Mouse (Mus musculus) CH12.LX (cell line): ENCODE data around the gene Mei4. TPM values are rescaled to one million over a fixed set of nuclear protein-coding genes. Genes with fewer than 3 reads are reported as not detected.

Experiments
- DNase-seq: peaks from one replicate; pipeline ENCODE4 v3.0.0-alpha.2; 2013; ENCODE audit errors: extremely low read depth
- H3K27ac ChIP-seq: 2 replicates; pipeline ENCODE4 v1.5.1; 2012; ENCODE audit warnings: low read depth, mild to moderate bottlenecking, control low read depth, moderate library complexity; ENCODE audit not compliant: insufficient read depth
- H3K27me3 ChIP-seq: replicated peaks from 2 replicates; pipeline ENCODE3; 2012; ENCODE audit warnings: inconsistent platforms
- H3K36me3 ChIP-seq, 2 experiments: replicated peaks in 1 of 2; 2 replicates each; pipeline versions ENCODE3 to v1.6.1; 2012; ENCODE audit warnings: inconsistent platforms in 1 of 2, low read length in 1 of 2, mild to moderate bottlenecking in 1 of 2, mixed read lengths in 1 of 2, moderate library complexity in 1 of 2; ENCODE audit not compliant: control insufficient read depth in 1 of 2, insufficient read depth in 1 of 2
- H3K4me1 ChIP-seq, 2 experiments: 2 replicates each; pipeline ENCODE4 v1.6.1; 2012; ENCODE audit warnings: inconsistent platforms in 1 of 2, moderate library complexity in 1 of 2; ENCODE audit not compliant: insufficient read depth in 2 of 2, control insufficient read depth in 1 of 2
- H3K4me2 ChIP-seq: 2 replicates; pipeline ENCODE4 v1.6.1; 2012; ENCODE audit warnings: low read depth, mild to moderate bottlenecking, control low read depth; ENCODE audit not compliant: poor library complexity, insufficient read depth, severe bottlenecking
- H3K4me3 ChIP-seq, 3 experiments: fragments of 150-350 bp in 1 of 3; sonication (generic) in 1 of 3; replicated peaks in 1 of 3; 2 replicates each; pipeline versions ENCODE3 to v1.5.1; 2011 to 2012; ENCODE audit warnings: low read depth in 2 of 3, low read length in 2 of 3, mild to moderate bottlenecking in 2 of 3, moderate library complexity in 2 of 3, control low read depth in 1 of 3, improper control_type of control experiment in 1 of 3, inconsistent platforms in 1 of 3, mixed read lengths in 1 of 3; ENCODE audit not compliant: poor library complexity in 1 of 3
- H3K79me2 ChIP-seq: replicated peaks from 2 replicates; pipeline ENCODE4 v1.6.1; 2012; ENCODE audit warnings: mild to moderate bottlenecking, moderate library complexity; ENCODE audit not compliant: control insufficient read depth, poor library complexity, insufficient read depth, severe bottlenecking; ENCODE audit errors: extremely low read depth
- H3K9ac ChIP-seq: 2 replicates; pipeline ENCODE4 v1.6.1; 2012; ENCODE audit warnings: low read depth, mild to moderate bottlenecking, control low read depth, moderate library complexity; ENCODE audit not compliant: insufficient read depth
- H3K9me3 ChIP-seq: replicated peaks from 2 replicates; pipeline ENCODE3; 2012; ENCODE audit warnings: low read length, inconsistent platforms, mixed read lengths
- CHD1 ChIP-seq: IDR thresholded peaks from 2 replicates; pipeline ENCODE4 v1.6.1; 2012; ENCODE audit warnings: low read depth, low read length, improper control_type of control experiment, inconsistent platforms
- CHD2 ChIP-seq: IDR thresholded peaks from 2 replicates; pipeline ENCODE4 v1.6.1; 2011; ENCODE audit warnings: low read length, improper control_type of control experiment
- ELF1 ChIP-seq: IDR thresholded peaks from 2 replicates; pipeline ENCODE4 v1.6.1; 2014; ENCODE audit warnings: low read depth, mild to moderate bottlenecking, inconsistent platforms, low read length, improper control_type of control experiment
- ETS1 ChIP-seq: conservative IDR thresholded peaks from 2 replicates; pipeline ENCODE4 v1.6.1; 2012; ENCODE audit warnings: low read depth, mild to moderate bottlenecking, inconsistent platforms, low read length, improper control_type of control experiment, moderate library complexity
- GABPA ChIP-seq: IDR thresholded peaks from 2 replicates; pipeline ENCODE4 v1.6.1; 2012; ENCODE audit warnings: low read depth, low read length, improper control_type of control experiment, inconsistent platforms; ENCODE audit not compliant: insufficient replicate concordance
- JUN ChIP-seq: IDR thresholded peaks from 2 replicates; pipeline ENCODE4 v1.6.1; 2011; ENCODE audit warnings: low read depth, mild to moderate bottlenecking, low read length, improper control_type of control experiment, moderate library complexity; ENCODE audit not compliant: insufficient read depth
- JUND ChIP-seq: conservative IDR thresholded peaks from 2 replicates; pipeline ENCODE4 v1.6.1; 2011; ENCODE audit warnings: low read depth, low read length, improper control_type of control experiment
- MEF2A ChIP-seq: IDR thresholded peaks from 2 replicates; pipeline ENCODE4 v1.6.1; 2014; ENCODE audit warnings: low read depth, mild to moderate bottlenecking, inconsistent platforms, low read length, improper control_type of control experiment, borderline replicate concordance
- MYC ChIP-seq: IDR thresholded peaks from 2 replicates; pipeline ENCODE4 v1.6.1; 2011; ENCODE audit warnings: low read depth, mild to moderate bottlenecking, improper control_type of control experiment, low read length
- PAX5 ChIP-seq: IDR thresholded peaks from 2 replicates; pipeline ENCODE4 v1.6.1; 2012; ENCODE audit warnings: low read length, inconsistent platforms, mixed read lengths
- POLR2A ChIP-seq: IDR thresholded peaks from 2 replicates; pipeline ENCODE4 v1.6.1; 2011; ENCODE audit warnings: low read depth, mild to moderate bottlenecking, improper control_type of control experiment, low read length
- POLR2AphosphoS2 ChIP-seq: IDR thresholded peaks from 2 replicates; pipeline ENCODE4 v1.6.1; 2011; ENCODE audit warnings: low read depth, low read length, improper control_type of control experiment
- RAD21 ChIP-seq: IDR thresholded peaks from 2 replicates; pipeline ENCODE4 v1.6.1; 2011; ENCODE audit warnings: low read depth, mild to moderate bottlenecking, low read length, improper control_type of control experiment, moderate library complexity
- RCOR1 ChIP-seq: conservative IDR thresholded peaks from 2 replicates; pipeline ENCODE4 v1.6.1; 2012; ENCODE audit warnings: low read depth, mild to moderate bottlenecking, inconsistent platforms, low read length, improper control_type of control experiment
- SMC3 ChIP-seq: IDR thresholded peaks from 2 replicates; pipeline ENCODE4 v1.6.1; 2011; ENCODE audit warnings: low read depth, low read length, improper control_type of control experiment
- TBP ChIP-seq: conservative IDR thresholded peaks from 2 replicates; pipeline ENCODE4 v1.6.1; 2011; ENCODE audit warnings: low read depth, low read length, improper control_type of control experiment
- UBTF ChIP-seq: IDR thresholded peaks from 2 replicates; pipeline ENCODE4 v1.6.1; 2012; ENCODE audit warnings: low read depth, mild to moderate bottlenecking, inconsistent platforms, low read length, improper control_type of control experiment, moderate library complexity
- USF2 ChIP-seq: conservative IDR thresholded peaks from 2 replicates; pipeline ENCODE4 v1.6.1; 2011; ENCODE audit warnings: low read depth, low read length, improper control_type of control experiment
- ZC3H11A ChIP-seq: IDR thresholded peaks from 2 replicates; pipeline ENCODE4 v1.6.1; 2012; ENCODE audit warnings: low read depth, mild to moderate bottlenecking, inconsistent platforms, low read length, improper control_type of control experiment
- ZNF384 ChIP-seq: IDR thresholded peaks from 2 replicates; pipeline ENCODE4 v1.6.1; 2012; ENCODE audit warnings: low read depth, low read length, improper control_type of control experiment, inconsistent platforms
- dilution Hi-C: fragments of 300-500 bp; cut with MboI; formaldehyde crosslinking; loops from 2 replicates; pipeline ENCODE4 v1.14.3; 2020; ENCODE audit warnings: low sequenced_read_pairs; ENCODE audit not compliant: extremely low pct_unique_long_range_greater_than_20kb, extremely low pct_ligation_motif_present
- in situ Hi-C: fragments of 300-500 bp; cut with MboI; formaldehyde crosslinking; loops from 3 replicates; pipeline ENCODE4 v1.14.3; 2019; ENCODE audit warnings: low sequenced_read_pairs, low pct_ligation_motif_present, low pct_unique_long_range_greater_than_20kb, mixed read lengths
- polyA plus RNA-seq: library from polyadenylated mRNA; unstranded; fragments of >175 nt; gene quantifications from 2 replicates; pipeline ENCODE4 v1.2.1, GENCODE M21; 2012; ENCODE audit warnings: low read depth; ENCODE audit not compliant: insufficient read length
- total RNA-seq, 2 experiments: library from RNA; depleted of rRNA; stranded (reverse); fragments of 300-350 nt in 1 of 2; fragments of >200 nt in 1 of 2; gene quantifications; 2 replicates each; pipeline ENCODE4 v1.2.3; 2012 to 2014

The Mei4 gene
- total and polyA plus RNA-seq, 3 experiments = not detected

DNA sequence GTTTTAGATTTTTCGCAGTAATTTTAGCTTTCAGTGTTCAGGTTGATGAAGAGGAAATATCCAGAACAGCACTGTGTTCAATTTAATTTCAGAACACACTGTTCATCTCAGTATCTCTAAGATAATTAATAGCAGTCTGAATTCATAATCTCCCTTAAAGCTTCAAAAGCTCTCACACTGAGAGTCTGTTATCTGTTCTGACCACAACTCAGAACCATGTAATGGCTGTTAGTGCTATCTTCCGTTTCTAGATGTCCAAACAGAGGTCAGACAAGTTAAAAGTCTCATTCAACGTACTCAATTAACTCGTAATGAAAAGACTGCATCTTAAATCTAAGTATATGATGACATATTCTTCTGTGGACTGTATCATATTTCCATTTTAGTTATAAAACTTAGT lies 77.1 kb downstream of the Mei4 start:
- Histone ChIP-seq H3K27ac (no peak overlapping the region), H3K4me3 (no peak overlapping the region), H3K36me3 (no peaks in the 10 kb centered on the region), H3K9me3 (no peaks in the 10 kb centered on the region), H3K79me2 (no peaks in the 10 kb centered on the region), H3K9ac (no peak overlapping the region), H3K4me1 (no peaks in the 10 kb centered on the region), H3K4me2 (no peak overlapping the region), H3K27me3 (no peaks in the 10 kb centered on the region)
- dilution Hi-C loops = no loop called here
- no peak for DNase-seq
- no peak for TF ChIP-seq RAD21
- no peak for TF ChIP-seq ZC3H11A
- no peak for TF ChIP-seq TBP
- TF ChIP-seq ELF1 = no peak
- TF ChIP-seq POLR2AphosphoS2 = no peak
- TF ChIP-seq MYC = no peak
- TF ChIP-seq POLR2A = no peak
- no peak for TF ChIP-seq RCOR1
- TF ChIP-seq JUND = no peak
- no peak for TF ChIP-seq SMC3
- no peak for TF ChIP-seq ETS1
- no peak for TF ChIP-seq ZNF384
- TF ChIP-seq USF2 = no peak
- TF ChIP-seq CHD2 = no peak
- no peak for TF ChIP-seq GABPA
- no peak for TF ChIP-seq MEF2A
- no peak for TF ChIP-seq PAX5
- no peak for TF ChIP-seq CHD1
- in situ Hi-C loops = no loop called here

DNA sequence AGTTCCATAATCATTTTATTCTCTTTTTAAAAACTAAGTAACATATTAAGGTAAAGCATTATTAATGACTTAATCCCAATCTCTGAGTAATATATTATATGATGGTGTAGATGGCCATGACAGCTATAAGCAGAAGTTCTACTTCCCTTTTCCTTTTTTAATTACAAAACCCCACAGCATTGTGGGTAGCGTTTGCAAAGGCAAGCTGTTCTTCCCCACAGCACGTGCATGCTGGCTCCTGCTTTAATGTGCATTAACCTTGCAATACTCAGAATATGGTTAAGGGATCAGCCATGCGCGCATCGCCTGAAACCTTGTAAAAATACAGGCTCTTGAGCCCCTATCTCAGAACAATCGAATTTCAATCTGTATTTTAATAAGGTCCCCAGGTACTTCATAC lies 82.2 kb downstream of the Mei4 start:
- no peaks in the 10 kb centered on the region for H3K9me3 ChIP-seq
- no peaks in the 10 kb centered on the region for H3K4me1 ChIP-seq
- TF ChIP-seq JUN = no peak
- no peak for TF ChIP-seq UBTF
- TF ChIP-seq MEF2A = no peak
- H3K9ac ChIP-seq = no peak overlapping the region
- dilution Hi-C loops = no loop called here
- no peaks in the 10 kb centered on the region for H3K27me3 ChIP-seq
- in situ Hi-C loops = no loop called here
- H3K4me2 ChIP-seq = no peak overlapping the region
- no peaks in the 10 kb centered on the region for H3K79me2 ChIP-seq
- H3K4me3 ChIP-seq = no peak overlapping the region
- DNase-seq = no peak
- no peaks in the 10 kb centered on the region for H3K36me3 ChIP-seq
- no peak overlapping the region for H3K27ac ChIP-seq
